Mouse (Mus musculus) megakaryocyte progenitor cell, adult 5-6 weeks (primary cell): ENCODE measurements around the gene Gdf3. TPM values are rescaled to one million over a fixed set of nuclear protein-coding genes. Genes with fewer than 3 reads are reported as not detected.
A peak's percentile ranks its signal among the peaks of the same experiment; 100 is the strongest.
"Not testable (repeated sequence)": the region's sequence is repeated elsewhere in the genome, so short reads cannot be mapped to it uniquely, and the experiment has no call there.

Source experiments
- ATAC-seq: replicated peaks from 2 replicates; pipeline ENCODE4 v1.8.0; 2016; ENCODE audit warnings: mild to moderate bottlenecking, moderate TSS enrichment, inconsistent platforms; ENCODE audit not compliant: poor library complexity
- total RNA-seq, 2 experiments: library from RNA; stranded (forward) in 1 of 2; stranded (reverse) in 1 of 2; fragments of 157-497, 149-512 nt in 1 of 2; fragments of 200-1000 nt in 1 of 2; gene quantifications; 2 replicates each; pipeline versions ENCODE4 v1.2.3 to v1.2.4; 2015 to 2017

The Gdf3 gene
- total RNA-seq, 2 experiments from 2014 or later = 4.2 to 10.8 TPM

GRCm38 (mm10) chr6:122606661-122607060 lies 3.2 kb downstream of the Gdf3 start:
- ATAC-seq = no peak

- peak; percentile 49 for ATAC-seq
Observed at GRCm38 (mm10) chr6:122605483-122605882, 4.4 kb downstream of the Gdf3 start.

GRCm38 (mm10) chr6:122604260-122604659 lies 5.6 kb downstream of the Gdf3 start:
- ATAC-seq = peak; percentile 30

GRCm38 (mm10) chr6:122602992-122603322 lies 6.9 kb downstream of the Gdf3 start:
- 0 out of 2 replicates have a peak, but pooled peaks have one; percentile 15 for ATAC-seq

GRCm38 (mm10) chr6:122602242-122602991 lies 7.5 kb downstream of the Gdf3 start, which contains the start of gene Apobec1:
Gene Apobec1, minus strand, starts transcription at chr6:122602444.
- ATAC-seq = peak; percentile 87

GRCm38 (mm10) chr6:122601615-122602014 lies 8.3 kb downstream of the Gdf3 start:
- no peak for ATAC-seq

GRCm38 (mm10) chr6:122601031-122601430 lies 8.9 kb downstream of the Gdf3 start:
- no peak for ATAC-seq

GRCm38 (mm10) chr6:122600066-122600646 lies 9.7 kb downstream of the Gdf3 start:
- ATAC-seq = no peak

GRCm38 (mm10) chr6:122599054-122599737 lies 10.7 kb downstream of the Gdf3 start:
- ATAC-seq = no peak

GRCm38 (mm10) chr6:122598436-122598835 lies 11.5 kb downstream of the Gdf3 start:
- ATAC-seq = no peak

GRCm38 (mm10) chr6:122598014-122598413 lies 11.9 kb downstream of the Gdf3 start:
- peak; percentile 16; the same call in 1 of the 2 replicates for ATAC-seq

- ATAC-seq = 0 out of 2 replicates have a peak, but pooled peaks have one; percentile 20
Observed at GRCm38 (mm10) chr6:122596608-122597007, 13.3 kb downstream of the Gdf3 start.

- peak; percentile 67 for ATAC-seq
Observed at GRCm38 (mm10) chr6:122595637-122596036, 14.2 kb downstream of the Gdf3 start.

- peak; percentile 63 for ATAC-seq
Observed at GRCm38 (mm10) chr6:122592905-122593304, 17.0 kb downstream of the Gdf3 start.

- no peak for ATAC-seq
Observed at GRCm38 (mm10) chr6:122591027-122591758, 18.7 kb downstream of the Gdf3 start.

- no peak for ATAC-seq
Observed at GRCm38 (mm10) chr6:122579086-122579485, 30.8 kb downstream of the Gdf3 start.

- no peak for ATAC-seq
Observed at GRCm38 (mm10) chr6:122577030-122577429, 32.9 kb downstream of the Gdf3 start.

- ATAC-seq = not testable (repeated sequence)
Observed at GRCm38 (mm10) chr6:122575037-122575436, 34.9 kb downstream of the Gdf3 start.

- ATAC-seq = no peak; the same call in none of the 2 replicates
Observed at GRCm38 (mm10) chr6:122571617-122571959, 38.3 kb downstream of the Gdf3 start.

- peak; percentile 77 for ATAC-seq
Observed at GRCm38 (mm10) chr6:122570695-122571616, 38.9 kb downstream of the Gdf3 start.
